Mouse (Mus musculus): ENCODE measurements around the gene B4galt5. TPM values are rescaled to one million over a fixed set of nuclear protein-coding genes. Genes with fewer than 3 reads are reported as not detected.
"Not testable (repeated sequence)": the region's sequence is repeated elsewhere in the genome, so short reads cannot be mapped to it uniquely, and the experiment has no call there.

The B4galt5 gene
- total RNA-seq (2012; rRNA removed) (12.5 and 14.4 TPM in 2 replicates), total RNA-seq (2014; rRNA removed) (12.0 and 13.5 TPM in 2 replicates), polyA plus RNA-seq (2012; ENCODE audit: insufficient read length, low read depth) (17.6 and 22.4 TPM in 2 replicates)

GRCm38 (mm10) chr2:167348376-167349282, at the start of gene B4galt5:
Gene B4galt5 (minus strand): TSS chr2:167349183.
- peak within 1 kb of the TSS; percentile 57 for H3K4me2 ChIP-seq (ENCODE audit: insufficient read depth, low read depth, poor library complexity, severe bottlenecking)
- H3K27ac ChIP-seq (ENCODE audit: insufficient read depth, low read depth) = peak within 1 kb of the TSS; percentile 34; the same call in 1 of the 2 replicates
- no peaks in the 10 kb centered on the region for H3K27me3 ChIP-seq (replicated peaks)
- H3K36me3 ChIP-seq (replicated peaks in 1 of 2; ENCODE audit: control insufficient read depth in 1 of 2, insufficient read depth in 1 of 2, low read length in 1 of 2) = peaks cover 0 to 17% of the 10 kb centered on the region in 2 experiments
- no peaks in the 10 kb centered on the region for H3K9me3 ChIP-seq (replicated peaks; ENCODE audit: low read length)
- in situ Hi-C loops (cut with MboI; ENCODE audit: low pct_ligation_motif_present, low pct_unique_long_range_greater_than_20kb, low sequenced_read_pairs) (no loop called here), dilution Hi-C loops (cut with MboI; ENCODE audit: extremely low pct_ligation_motif_present, extremely low pct_unique_long_range_greater_than_20kb, low sequenced_read_pairs) (no loop called here)
- peak within 1 kb of the TSS; percentile 72 for H3K9ac ChIP-seq (ENCODE audit: insufficient read depth, low read depth)
- no peak for DNase-seq (ENCODE audit: extremely low read depth)
- H3K4me1 ChIP-seq (ENCODE audit: control insufficient read depth in 1 of 2, insufficient read depth in 2 of 2) = peaks cover 18 to 68% of the 10 kb centered on the region in 2 experiments
- H3K4me3 ChIP-seq (replicated peaks in 1 of 3; ENCODE audit: low read depth in 2 of 3, low read length in 2 of 3, poor library complexity in 1 of 3) = peak within 1 kb of the TSS; percentile 77 to 93 (median 83)
- H3K79me2 ChIP-seq (replicated peaks; ENCODE audit: control insufficient read depth, extremely low read depth, insufficient read depth, poor library complexity, severe bottlenecking) = peaks cover 34% of the 10 kb centered on the region
- TF ChIP-seq NELFE (IDR thresholded peaks at IDR 0.05; ENCODE audit: low read depth, low read length) (0 out of 2 replicates have a peak, but pooled peaks have one; percentile 26), PAX5 (IDR thresholded peaks at IDR 0.05; ENCODE audit: low read length) (no peak), CHD1 (IDR thresholded peaks at IDR 0.05; ENCODE audit: low read depth, low read length) (0 out of 2 replicates have a peak, but pooled peaks have one; percentile 18), ELF1 (IDR thresholded peaks at IDR 0.05; ENCODE audit: low read depth, low read length) (0 out of 2 replicates have a peak, but pooled peaks have one; percentile 10), SIN3A (IDR thresholded peaks at IDR 0.05; ENCODE audit: low read length) (0 out of 2 replicates have a peak, but pooled peaks have one; percentile 7)

GRCm38 (mm10) chr2:167396420-167396819, 47.4 kb upstream of the B4galt5 start:
- H3K4me1 ChIP-seq (ENCODE audit: control insufficient read depth in 1 of 2, insufficient read depth in 2 of 2); H3K4me3 ChIP-seq (replicated peaks in 1 of 3; ENCODE audit: low read depth in 2 of 3, low read length in 2 of 3, poor library complexity in 1 of 3); H3K9ac ChIP-seq (ENCODE audit: insufficient read depth, low read depth); H3K36me3 ChIP-seq (replicated peaks in 1 of 2; ENCODE audit: control insufficient read depth in 1 of 2, insufficient read depth in 1 of 2, low read length in 1 of 2); H3K27me3 ChIP-seq (replicated peaks); H3K4me2 ChIP-seq (ENCODE audit: insufficient read depth, low read depth, poor library complexity, severe bottlenecking); DNase-seq (ENCODE audit: extremely low read depth); H3K27ac ChIP-seq (ENCODE audit: insufficient read depth, low read depth); in situ Hi-C loops (cut with MboI; ENCODE audit: low pct_ligation_motif_present, low pct_unique_long_range_greater_than_20kb, low sequenced_read_pairs); dilution Hi-C loops (cut with MboI; ENCODE audit: extremely low pct_ligation_motif_present, extremely low pct_unique_long_range_greater_than_20kb, low sequenced_read_pairs); H3K79me2 ChIP-seq (replicated peaks; ENCODE audit: control insufficient read depth, extremely low read depth, insufficient read depth, poor library complexity, severe bottlenecking); H3K9me3 ChIP-seq (replicated peaks; ENCODE audit: low read length): not testable (repeated sequence)
- TF ChIP-seq TBP (conservative IDR thresholded peaks at IDR 0.05; ENCODE audit: low read depth, low read length) = 0 out of 2 replicates have a peak, but pooled peaks have one; percentile 16

- H3K27ac ChIP-seq (ENCODE audit: insufficient read depth, low read depth) = no peak overlapping the region
- H3K4me2 ChIP-seq (ENCODE audit: insufficient read depth, low read depth, poor library complexity, severe bottlenecking) = no peak overlapping the region
- no peak for DNase-seq (ENCODE audit: extremely low read depth)
- H3K79me2 ChIP-seq (replicated peaks; ENCODE audit: control insufficient read depth, extremely low read depth, insufficient read depth, poor library complexity, severe bottlenecking) = no peaks in the 10 kb centered on the region; the same call in 1 of the 2 replicates
- no peak for TF ChIP-seq MYC (IDR thresholded peaks at IDR 0.05; ENCODE audit: low read depth, low read length)
- no peak for TF ChIP-seq PAX5 (IDR thresholded peaks at IDR 0.05; ENCODE audit: low read length)
- TF ChIP-seq KAT2A (IDR thresholded peaks at IDR 0.05; ENCODE audit: insufficient replicate concordance, low read length) = no peak
- TF ChIP-seq ZMIZ1 (IDR thresholded peaks at IDR 0.05; ENCODE audit: low read depth, low read length) = no peak
- TF ChIP-seq NELFE (IDR thresholded peaks at IDR 0.05; ENCODE audit: low read depth, low read length) = no peak
- no peak for TF ChIP-seq MAFK (IDR thresholded peaks at IDR 0.05; ENCODE audit: insufficient replicate concordance, low read length)
- TF ChIP-seq UBTF (IDR thresholded peaks at IDR 0.05; ENCODE audit: low read depth, low read length) = no peak
- no peak for TF ChIP-seq TCF12 (IDR thresholded peaks at IDR 0.05; ENCODE audit: low read depth, low read length)
- no peak overlapping the region for H3K4me3 ChIP-seq (replicated peaks in 1 of 3; ENCODE audit: low read depth in 2 of 3, low read length in 2 of 3, poor library complexity in 1 of 3)
- dilution Hi-C loops (cut with MboI; ENCODE audit: extremely low pct_ligation_motif_present, extremely low pct_unique_long_range_greater_than_20kb, low sequenced_read_pairs) = no loop called here
- no peaks in the 10 kb centered on the region for H3K4me1 ChIP-seq (ENCODE audit: control insufficient read depth in 1 of 2, insufficient read depth in 2 of 2)
- H3K36me3 ChIP-seq (replicated peaks in 1 of 2; ENCODE audit: control insufficient read depth in 1 of 2, insufficient read depth in 1 of 2, low read length in 1 of 2) = no peaks in the 10 kb centered on the region
- H3K27me3 ChIP-seq (replicated peaks) = no peaks in the 10 kb centered on the region
- no peak overlapping the region for H3K9ac ChIP-seq (ENCODE audit: insufficient read depth, low read depth)
- H3K9me3 ChIP-seq (replicated peaks; ENCODE audit: low read length) = peaks cover 3% of the 10 kb centered on the region
- in situ Hi-C loops (cut with MboI; ENCODE audit: low pct_ligation_motif_present, low pct_unique_long_range_greater_than_20kb, low sequenced_read_pairs) = no loop called here
Observed at GRCm38 (mm10) chr2:167394426-167394825, 45.4 kb upstream of the B4galt5 start.
